Mouse (Mus musculus): Measurements from ENCODE around the gene Odr4. TPM values are rescaled to one million over a fixed set of nuclear protein-coding genes. Genes with fewer than 3 reads are reported as not detected.

The Odr4 gene
- polyA plus RNA-seq (2012), result 8.2 and 11.6 TPM in 2 replicates

DNA sequence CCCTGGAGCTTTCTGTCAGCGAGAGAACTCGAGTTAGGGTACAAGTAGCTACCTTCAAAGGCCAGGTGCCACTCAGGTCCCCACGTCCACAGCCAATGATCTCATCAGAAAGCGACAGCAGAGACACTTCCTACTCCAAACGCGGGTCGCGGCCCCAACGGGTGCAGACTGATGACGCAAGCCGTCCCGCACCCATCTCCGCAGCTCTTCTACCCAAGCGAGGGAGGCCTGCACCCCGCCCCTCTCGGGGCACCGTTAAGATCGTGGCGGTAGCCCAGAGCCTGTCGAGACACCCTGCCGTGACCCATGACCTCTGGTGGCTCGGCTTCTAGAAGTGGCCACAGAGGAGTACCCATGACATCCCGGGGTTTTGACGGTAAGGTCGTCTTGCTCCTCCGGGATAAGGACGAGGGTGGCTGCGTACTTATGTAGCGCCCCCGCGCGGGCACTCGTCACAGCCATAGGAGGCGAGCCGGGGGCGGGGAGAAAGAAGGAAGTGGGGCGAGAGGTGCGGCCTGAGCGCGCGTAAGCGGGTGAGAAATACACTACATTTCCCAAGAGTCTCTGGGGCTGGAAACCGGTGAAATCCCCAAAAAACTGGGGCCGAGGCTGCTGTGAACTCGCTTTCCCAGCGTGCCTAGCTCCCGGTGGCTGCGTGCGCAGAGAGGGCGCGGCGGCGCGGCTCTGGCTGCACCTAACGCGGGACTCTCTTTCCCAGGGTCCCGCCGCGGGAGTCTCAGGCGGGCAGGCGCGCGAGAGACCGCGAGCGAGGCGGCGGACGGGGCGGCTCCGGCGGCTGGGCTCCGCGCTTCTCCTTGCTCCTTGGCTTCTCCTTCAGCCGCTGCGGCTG, at the start of gene Odr4, which contains the start of gene Tpr:
Odr4 (minus strand) TSS at position 443 of the 850 bp plus-strand sequence.
Tpr (plus strand) TSS at position 201 of the 850 bp plus-strand sequence.
- TF ChIP-seq GATA1 (IDR thresholded peaks at IDR 0.05; ENCODE audit: low read length), result no peak

DNA sequence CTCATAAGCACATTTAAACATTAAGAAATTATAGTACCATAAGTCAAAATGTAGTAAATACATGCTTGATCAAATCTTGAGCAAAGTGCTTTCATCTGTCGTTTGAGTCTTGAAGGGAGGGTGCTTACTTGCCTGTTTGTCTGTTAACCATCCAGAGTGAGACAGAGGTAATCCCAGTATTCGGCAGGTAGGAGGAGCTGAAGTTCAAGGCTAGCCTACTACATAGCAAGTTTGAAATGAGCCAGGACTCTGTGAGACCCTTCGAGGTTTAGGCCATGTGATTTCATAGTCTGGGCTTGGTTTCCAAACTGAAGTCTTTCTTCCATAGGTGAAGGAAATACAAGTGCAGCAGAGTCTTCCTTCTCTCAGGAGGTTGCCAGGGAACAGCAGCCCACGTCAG, 48.9 kb upstream of the Odr4 start:
- no peak for TF ChIP-seq GATA1 (IDR thresholded peaks at IDR 0.05; ENCODE audit: low read length)

DNA sequence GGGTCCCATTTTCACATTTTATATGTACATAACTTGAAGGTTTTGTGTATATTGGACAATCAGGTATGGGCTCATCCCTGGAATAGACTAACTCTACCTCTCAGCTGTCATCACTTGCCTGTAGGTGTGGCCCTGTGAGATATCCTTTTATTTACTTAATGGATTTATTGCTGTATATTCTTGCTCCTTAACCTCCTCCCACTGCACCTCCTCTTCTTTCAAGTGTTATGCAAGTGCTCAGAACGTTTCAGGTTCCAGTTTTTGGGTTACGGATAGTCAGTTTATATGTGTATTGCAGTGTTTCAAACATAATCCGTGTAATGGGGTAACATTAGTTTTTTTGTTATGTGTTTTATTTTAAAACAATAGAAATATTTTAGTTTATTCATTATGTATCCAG, 45.8 kb upstream of the Odr4 start:
- no peak for TF ChIP-seq GATA1 (IDR thresholded peaks at IDR 0.05; ENCODE audit: low read length)

DNA sequence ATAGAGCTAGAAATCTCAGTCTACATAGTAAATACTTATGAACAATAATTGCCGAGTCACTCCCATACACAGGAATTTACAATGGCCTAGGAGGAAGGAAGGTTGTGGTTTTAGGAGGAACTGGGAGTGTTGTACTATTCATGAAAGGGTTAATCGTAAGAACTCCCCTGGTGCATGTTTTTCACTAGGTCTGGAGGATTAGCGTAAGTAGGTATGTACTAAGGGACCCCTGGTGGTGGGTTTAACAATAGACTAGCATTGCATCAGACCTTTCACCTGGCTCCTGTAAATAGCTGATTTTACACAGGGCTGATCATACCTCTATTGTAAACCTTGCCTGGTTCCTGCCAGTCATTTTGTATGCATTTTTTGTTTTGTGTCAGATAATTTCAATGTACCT, 33.3 kb upstream of the Odr4 start:
- TF ChIP-seq GATA1 (IDR thresholded peaks at IDR 0.05; ENCODE audit: low read length), result no peak

DNA sequence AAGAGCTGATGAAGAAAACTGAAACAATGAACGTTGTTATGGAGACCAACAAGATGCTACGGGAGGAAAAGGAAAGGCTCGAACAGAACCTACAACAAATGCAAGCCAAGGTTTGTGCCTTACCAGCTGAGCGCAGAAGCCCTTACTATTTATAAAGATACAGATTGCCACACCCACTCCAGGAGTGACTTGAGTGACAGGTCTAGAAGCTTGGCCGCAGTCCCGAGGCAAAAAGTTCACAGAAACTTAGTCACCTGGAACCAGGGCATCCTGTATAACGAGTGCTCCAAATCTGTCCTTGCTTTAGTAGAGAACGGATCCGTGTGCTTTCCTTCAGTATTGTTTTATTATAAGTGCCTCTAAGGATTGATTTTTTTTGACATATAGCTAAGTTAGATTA, 32.8 kb upstream of the Odr4 start:
- TF ChIP-seq GATA1 (IDR thresholded peaks at IDR 0.05; ENCODE audit: low read length), result no peak

DNA sequence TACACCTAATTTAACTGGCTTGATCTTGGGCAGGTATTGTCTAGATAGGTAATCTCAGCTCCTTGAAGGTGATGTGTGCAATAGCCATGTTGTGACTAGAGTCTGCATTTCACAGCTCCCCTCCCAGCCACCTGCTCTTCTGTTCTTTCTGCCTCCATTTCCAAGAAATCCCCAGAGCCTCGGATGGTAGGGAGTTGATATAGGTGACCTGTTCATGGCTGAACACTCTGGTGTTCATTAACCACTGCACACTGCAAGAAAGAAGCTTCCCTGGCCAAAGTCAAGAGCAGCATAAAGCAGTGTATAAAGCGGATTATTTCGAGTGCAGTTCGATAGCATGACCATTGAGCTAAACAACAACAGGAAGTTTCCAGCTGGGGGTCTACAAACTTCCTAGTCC, 25.5 kb upstream of the Odr4 start:
- TF ChIP-seq GATA1 (IDR thresholded peaks at IDR 0.05; ENCODE audit: low read length), result no peak

DNA sequence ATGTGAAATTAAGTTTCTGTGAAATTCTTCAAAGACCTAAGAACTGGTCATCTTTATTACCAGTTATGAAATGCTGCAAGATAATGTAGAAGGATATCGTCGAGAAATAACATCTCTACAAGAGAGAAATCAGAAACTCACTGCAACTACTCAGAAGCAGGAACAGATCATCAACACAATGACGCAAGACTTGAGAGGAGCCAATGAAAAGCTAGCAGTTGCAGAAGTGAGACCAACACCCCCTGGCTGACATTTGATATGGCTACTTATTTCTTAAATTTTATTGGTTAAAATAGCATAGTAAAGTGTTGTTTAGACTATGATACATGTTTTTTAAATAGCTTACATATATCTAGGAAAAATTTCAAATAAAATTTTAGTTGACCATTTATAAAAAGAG, 23.1 kb upstream of the Odr4 start:
- no peak for TF ChIP-seq GATA1 (IDR thresholded peaks at IDR 0.05; ENCODE audit: low read length)

DNA sequence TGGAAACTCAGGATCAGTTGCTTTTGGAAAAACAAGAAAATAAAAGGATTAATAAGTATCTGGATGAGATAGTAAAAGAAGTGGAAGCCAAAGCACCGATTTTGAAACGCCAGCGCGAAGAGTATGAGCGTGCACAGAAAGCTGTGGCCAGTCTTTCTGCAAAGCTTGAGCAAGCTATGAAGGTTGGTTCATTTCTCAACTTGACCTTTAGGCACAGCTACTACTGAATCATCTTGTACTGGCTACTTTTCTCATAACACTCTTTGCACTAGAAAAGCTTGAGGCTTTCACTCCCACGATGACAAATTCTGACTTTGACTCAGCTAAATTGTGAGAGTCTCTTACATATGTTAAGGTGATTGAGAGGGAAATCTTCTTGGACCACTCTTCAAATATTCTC, 17.1 kb upstream of the Odr4 start:
- TF ChIP-seq GATA1 (IDR thresholded peaks at IDR 0.05; ENCODE audit: low read length), result no peak

DNA sequence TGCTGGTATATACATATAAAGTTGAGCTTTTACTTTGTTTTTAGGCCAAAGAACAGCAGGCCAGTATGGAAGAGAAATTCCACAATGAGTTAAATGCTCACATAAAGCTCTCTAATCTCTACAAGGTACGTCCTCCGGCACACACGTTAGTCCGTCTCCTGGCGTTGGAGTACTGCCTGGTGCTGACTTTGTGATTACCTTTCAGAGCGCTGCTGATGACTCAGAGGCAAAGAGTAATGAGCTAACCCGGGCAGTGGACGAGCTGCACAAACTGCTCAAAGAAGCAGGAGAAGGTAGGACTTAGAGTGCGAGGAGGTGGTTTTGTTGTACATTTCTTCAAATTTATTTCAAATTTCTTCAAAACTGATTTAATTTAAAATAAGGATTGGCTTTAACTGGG, 14.4 kb upstream of the Odr4 start:
- TF ChIP-seq GATA1 (IDR thresholded peaks at IDR 0.05; ENCODE audit: low read length), result no peak

DNA sequence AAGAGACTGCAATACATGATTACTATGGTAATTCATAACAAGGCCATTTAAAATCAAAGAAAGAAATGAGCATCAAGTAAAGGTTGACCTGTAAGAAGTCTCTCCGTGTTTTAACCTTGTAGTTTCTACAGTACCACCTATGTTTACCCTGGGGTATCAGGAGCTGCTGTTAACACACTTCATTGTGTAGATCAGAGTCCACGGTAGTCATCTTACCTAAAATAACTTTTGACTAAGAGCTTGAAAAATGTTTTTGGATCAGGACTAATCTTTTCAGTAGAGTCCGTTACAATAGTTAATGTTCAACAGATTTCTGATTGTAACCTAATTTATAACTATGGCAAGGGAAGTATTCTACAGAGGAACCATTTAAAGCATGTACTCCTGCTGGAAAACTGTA, 11.7 kb upstream of the Odr4 start:
- TF ChIP-seq GATA1 (IDR thresholded peaks at IDR 0.05; ENCODE audit: low read length), result no peak

DNA sequence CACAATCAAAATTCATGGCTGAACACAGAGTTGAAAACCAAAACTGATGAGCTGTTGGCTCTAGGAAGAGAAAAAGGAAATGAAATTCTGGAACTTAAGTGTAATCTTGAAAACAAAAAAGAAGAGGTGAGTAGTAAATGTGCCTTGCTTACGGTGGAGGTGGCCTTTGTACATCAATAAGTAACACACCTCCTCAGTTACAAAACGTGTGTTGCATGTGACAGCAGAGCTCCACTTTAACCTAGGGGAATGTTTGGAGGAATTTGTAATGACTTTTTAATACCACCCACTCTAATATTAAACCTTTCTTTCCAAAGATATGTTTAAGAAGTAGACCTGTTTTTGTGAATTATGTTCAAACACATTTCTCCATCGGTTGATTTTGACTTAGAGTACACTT, 11.0 kb upstream of the Odr4 start:
- TF ChIP-seq GATA1 (IDR thresholded peaks at IDR 0.05; ENCODE audit: low read length), result no peak

DNA sequence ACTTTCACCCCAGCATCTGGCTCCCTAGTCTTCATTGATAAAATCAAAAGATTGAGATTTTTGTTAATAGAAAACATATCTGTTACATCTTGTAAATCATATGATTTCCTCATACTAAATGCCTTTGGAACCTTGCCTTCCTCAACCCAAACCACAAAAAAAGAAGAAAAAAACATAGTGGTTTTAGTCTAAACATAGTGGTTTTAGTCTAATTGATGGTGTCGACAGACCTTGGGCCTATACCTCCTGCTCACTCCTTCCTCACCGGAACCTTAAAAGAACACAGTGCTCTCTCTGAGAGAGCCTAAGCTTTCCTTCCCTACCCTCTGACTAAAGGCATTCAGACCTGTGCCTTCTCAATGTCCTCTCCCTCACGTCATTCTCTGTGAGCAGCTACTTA, 3.1 kb upstream of the Odr4 start:
- TF ChIP-seq GATA1 (IDR thresholded peaks at IDR 0.05; ENCODE audit: low read length), result no peak

DNA sequence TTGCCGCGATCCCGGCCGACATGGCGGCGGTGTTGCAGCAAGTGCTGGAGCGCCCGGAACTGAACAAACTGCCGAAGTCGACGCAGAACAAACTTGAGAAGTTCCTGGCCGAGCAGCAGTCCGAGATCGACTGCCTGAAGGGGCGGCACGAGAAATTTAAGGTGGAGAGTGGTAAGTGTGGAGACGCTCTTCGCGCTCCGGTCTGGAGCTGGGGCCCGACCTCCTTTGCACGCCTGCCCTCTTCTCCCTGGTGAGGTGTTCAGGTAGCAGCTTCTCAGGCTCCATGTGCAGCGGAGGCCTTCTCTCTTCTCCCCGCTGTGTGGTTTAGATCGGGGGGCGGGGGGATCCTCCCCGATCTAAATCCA, 590 bp upstream of the Odr4 start:
- TF ChIP-seq GATA1 (IDR thresholded peaks at IDR 0.05; ENCODE audit: low read length), result no peak

DNA sequence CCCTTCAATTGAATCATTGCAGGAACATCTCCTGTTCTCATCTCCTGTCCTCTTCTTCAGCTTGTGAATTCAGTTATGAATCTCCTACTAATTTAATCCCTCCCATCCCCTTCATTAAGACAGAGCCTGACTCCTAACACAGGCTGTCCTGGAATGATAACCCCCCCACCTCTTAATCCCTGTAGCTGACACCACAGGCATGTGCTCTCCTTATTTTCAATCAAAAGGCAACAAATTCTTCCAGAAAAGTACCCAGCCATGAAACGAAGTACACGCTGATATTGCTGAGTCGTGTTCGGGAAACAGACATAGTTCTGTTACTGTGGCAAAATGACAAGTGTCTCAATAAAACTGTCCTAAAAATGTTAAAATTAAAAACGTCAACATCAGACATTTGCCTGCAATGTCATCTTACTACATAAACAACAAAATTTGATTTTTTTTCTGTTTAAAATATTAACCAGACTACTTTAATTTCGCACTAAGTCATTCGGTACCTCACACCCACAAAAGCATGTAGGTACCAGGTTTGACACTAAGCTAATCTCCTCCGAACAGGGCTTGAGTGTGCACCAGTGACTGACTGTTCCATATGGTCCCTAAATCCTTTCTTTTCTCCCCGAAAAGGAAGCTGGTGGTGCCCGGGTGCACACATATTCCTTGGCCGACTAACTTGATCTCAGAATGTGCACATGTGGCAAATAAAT, 796 bp downstream of the Odr4 start:
- TF ChIP-seq GATA1 (IDR thresholded peaks at IDR 0.05; ENCODE audit: low read length), result no peak

DNA sequence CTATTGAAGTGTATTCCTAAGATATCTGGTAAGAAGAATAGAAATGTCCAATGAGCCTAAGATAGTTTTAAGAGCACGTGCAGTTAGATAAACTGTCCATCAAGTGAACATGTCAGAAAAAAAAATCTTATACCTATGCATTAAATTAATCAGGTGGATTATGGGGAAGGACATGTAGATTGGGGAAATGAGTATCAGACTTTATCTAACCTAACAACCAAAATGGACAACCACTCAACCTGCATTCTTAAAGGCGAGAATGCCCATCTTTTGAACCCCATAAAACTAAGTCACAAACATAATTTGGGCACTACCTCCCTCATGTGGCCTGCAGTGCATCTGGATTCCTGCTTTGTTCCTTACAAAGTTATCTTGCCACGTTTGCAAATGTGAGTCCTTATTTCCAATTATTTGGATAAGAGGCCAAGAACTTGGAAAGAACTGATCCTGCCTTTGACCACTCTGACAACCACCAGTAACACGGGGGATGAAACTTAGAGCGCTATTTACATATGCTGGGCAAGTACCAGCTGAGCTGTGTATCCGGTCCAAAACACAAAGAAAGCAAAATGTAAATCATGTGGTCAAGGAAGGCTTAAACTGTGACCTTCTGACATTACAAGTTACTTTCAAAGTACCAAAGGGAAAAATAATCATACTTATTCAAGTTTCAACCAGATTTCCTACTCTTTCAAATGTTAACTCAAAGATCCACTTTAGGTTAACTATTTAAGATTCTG, 3.3 kb downstream of the Odr4 start:
- TF ChIP-seq GATA1 (IDR thresholded peaks at IDR 0.05; ENCODE audit: low read length), result no peak

DNA sequence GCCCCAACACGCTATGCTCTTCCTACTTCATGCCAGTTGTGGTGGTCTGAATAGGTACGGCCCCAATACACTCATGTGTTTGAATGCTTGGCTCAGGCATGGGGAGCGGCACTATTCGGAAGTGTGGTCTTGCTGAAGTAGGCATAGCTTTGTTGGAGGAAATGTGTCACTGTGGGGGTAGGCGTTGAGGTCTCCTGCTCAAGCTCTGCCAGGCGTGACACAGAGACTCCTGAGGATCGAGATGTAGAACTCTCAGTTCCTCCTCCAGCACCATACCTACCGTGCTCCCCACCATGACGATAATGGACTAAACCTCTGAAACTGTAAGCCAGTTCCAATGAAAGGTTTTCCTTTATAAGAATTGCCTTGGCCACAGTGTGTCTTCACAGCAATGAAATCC, 5.3 kb downstream of the Odr4 start:
- no peak for TF ChIP-seq GATA1 (IDR thresholded peaks at IDR 0.05; ENCODE audit: low read length)

Data from G1E-ER4 (cell line).